Mouse (Mus musculus): Measurements from ENCODE around the gene Krt18.

The Krt18 gene

GRCm38 (mm10) chr15:102012260-102012765, 15.7 kb upstream of the Krt18 start:
- DNase-seq: no peak

DNA sequence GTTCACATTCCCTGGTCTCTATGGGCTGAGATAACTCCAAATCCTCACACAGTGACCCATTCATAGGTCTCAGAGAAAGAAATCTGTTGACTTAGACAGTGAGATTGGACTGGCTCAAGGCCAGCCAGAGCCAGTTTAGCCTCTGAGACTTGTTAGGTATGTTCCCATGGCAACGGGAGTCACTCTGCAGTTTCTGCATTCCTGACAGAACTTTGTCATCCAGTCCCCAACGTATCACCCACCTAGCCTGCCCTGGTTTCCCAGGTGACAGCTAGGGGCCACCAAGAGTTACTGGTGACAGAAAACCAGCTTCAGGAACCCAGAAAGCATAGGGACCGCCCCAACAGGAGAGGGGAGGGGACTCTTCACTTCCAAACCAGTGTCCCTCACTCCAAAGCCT, 14.3 kb upstream of the Krt18 start:
- peak in 1 of 2 experiments; percentile 66 for DNase-seq

DNA sequence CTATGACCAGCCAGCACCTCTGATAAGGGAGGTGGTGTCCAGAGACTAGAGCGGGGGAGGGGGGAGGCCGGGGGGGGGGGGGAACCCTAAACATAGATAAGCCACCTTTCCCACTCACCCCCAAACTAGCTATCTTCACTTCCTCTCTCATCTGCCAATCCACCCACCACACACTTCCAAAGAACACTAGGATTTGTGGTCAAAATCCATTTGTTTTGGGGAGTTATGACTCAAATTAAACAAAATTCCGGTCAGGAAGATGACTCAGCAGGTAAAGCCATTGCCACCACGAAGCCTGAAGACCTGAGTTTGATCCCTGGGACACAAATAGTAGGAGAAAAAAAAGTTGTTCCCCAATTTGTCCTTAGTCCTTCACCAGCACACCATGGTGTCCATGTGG, 13.1 kb upstream of the Krt18 start:
- DNase-seq: no peak

DNA sequence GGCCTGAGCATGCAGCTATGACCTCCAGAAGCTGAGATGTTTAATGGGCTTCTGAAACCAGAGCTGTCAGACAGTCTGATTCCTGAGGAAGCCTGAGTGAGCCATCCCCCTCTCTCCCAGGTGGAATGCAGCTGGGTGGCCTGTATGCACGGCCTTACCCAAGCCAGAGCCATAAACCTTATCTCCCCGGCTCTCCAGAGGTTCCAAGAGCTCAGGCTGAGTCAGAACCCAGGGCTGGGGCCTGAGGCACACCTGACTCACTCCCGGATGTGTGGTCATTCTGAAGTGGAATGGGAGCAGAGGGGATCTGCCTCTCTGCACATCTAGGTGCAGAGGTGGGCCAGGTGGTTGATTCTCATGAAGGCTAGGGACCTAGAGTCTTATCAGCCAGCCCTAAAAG, 11.9 kb upstream of the Krt18 start:
- peak in 1 of 2 experiments; percentile 28 for DNase-seq

DNA sequence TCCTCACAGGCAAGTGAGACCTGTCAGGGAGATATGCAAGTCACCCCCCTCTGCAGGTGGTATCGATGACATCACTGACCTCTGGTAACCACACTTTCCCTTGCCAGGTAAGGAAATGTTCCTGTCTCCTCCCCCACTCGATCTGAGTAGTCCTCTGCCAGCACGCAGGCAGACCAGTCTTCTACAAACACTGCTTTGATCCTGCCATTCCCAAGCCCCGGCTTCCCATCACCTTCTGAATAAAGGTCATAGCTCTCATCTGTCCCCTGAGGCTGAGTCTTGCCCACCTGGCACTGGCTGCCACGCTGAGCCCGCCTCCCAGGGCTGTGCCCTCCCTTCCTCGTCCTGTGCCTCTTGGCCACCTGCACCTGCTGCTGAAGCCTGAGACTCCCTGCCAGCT, 11.2 kb upstream of the Krt18 start:
- DNase-seq: peak in 1 of 2 experiments; percentile 62

DNA sequence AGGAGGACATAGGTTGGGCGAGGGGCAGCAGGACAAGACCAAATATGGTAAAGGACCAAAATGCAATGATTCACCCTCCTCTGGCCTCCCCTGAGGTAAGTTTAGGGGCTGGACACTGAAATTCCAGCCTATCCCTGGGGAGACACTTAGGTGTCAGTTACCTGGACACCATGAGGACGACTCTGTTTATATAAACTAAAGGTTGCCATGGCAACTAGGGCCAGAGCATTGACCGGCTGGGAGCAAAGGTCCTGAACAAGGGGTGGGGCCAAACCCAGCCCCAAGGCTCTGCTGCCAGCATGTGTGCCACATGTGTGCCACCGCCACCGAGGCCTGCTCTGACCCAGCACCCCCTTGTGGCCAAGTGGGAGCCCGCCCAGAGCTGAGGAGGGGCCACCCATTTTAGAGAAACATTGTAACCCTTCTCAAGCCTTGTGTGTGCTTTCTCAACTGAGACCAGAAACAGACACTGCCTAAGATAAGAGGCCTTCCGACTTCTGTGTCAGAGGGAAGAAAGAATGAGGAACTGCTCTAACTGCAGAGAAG, 10.0 kb upstream of the Krt18 start:
- peak; percentile 70 to 84 for DNase-seq

- DNase-seq: no peak
Measured at GRCm38 (mm10) chr15:102022481-102022880, 5.5 kb upstream of the Krt18 start.

GRCm38 (mm10) chr15:102023888-102024287, 4.1 kb upstream of the Krt18 start:
- no peak for DNase-seq

- DNase-seq: peak; percentile 50 to 70
Measured at GRCm38 (mm10) chr15:102025136-102025872, 2.7 kb upstream of the Krt18 start.

GRCm38 (mm10) chr15:102026430-102026829, 1.6 kb upstream of the Krt18 start:
- peak; percentile 24 to 38 for DNase-seq

GRCm38 (mm10) chr15:102034121-102035053, 6.4 kb downstream of the Krt18 start:
- DNase-seq: no peak

- no peak for DNase-seq
Measured at GRCm38 (mm10) chr15:102040277-102040676, 12.3 kb downstream of the Krt18 start.

DNA sequence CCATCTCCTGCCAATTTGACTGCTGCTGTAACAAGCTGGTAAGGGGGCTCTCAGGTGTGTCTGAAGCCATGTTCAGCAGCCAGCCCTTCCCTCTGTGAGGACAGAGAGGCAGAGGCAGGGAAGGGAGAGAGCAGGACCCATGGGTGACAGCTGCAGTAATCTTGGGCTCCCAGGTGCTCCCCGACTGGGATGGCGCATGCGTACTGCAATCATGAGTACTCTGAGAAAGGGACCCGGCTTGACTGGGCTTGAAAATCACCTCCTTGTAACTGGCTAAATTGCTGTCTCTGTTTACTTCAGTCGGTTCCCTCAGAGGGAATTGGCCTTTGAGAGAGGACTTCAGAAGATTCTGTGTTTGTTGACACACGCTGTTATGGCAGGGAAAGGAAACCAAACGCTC, 14.0 kb downstream of the Krt18 start:
- peak in 1 of 2 experiments; percentile 42 for DNase-seq

DNA sequence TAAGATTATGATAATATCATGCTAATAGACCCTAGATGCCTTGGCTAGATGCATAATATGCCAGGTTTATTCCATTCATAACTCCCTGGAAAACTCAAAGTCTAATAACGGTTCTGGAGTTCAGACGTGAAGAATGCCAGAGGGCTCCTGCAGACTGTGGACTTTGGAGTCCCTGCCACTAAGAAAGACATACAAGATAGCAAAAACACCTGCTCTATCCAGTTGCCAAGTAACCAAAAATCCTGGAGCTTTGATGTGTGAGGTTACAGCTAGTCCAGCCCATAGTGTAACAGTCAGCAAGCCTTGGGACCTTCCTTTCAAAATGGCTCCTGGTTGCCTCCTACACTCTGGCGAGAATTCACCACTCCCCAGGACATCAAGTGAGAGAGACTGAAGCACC, 16.8 kb downstream of the Krt18 start:
- DNase-seq: no peak

DNA sequence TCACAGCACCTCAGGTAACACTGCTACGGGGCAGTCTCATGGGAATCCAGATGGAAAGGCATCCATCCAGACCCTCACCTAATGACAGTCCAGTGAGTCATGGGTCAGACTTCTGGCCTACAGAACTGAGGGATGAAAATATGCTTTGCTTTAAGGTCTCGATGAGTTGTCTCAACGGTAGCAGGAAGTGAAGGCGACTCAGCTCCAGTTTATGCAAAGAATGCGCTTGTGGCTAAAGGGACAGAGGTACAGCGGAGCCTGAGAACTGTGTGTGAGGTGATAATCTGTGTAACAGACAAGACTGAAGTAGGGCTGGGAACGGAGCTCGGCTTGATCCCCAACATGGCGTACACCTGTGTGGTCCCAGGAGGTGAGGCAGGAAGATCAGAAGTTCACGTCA, 17.7 kb downstream of the Krt18 start:
- DNase-seq: no peak

- no peak for DNase-seq
Measured at GRCm38 (mm10) chr15:102048006-102048405, 20.0 kb downstream of the Krt18 start.

DNA sequence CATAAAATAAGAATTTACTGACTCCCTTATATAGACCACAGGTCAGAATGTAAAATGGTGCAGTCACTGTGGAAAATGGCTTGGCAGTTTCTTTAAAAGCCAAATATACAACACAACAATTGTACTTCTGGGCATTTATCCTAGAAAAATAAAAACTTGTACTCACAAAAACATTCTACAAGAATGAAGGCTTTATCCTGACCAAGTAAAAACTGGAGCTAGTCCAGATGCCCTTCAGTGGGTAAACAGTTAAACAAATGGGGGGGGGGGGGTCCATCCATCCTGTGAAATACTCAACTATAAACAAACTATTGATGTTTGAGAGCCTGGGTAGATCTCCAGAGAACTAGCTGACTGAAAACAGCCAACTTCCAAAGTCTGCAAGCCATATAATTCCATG, 21.9 kb downstream of the Krt18 start:
- no peak for DNase-seq

DNA sequence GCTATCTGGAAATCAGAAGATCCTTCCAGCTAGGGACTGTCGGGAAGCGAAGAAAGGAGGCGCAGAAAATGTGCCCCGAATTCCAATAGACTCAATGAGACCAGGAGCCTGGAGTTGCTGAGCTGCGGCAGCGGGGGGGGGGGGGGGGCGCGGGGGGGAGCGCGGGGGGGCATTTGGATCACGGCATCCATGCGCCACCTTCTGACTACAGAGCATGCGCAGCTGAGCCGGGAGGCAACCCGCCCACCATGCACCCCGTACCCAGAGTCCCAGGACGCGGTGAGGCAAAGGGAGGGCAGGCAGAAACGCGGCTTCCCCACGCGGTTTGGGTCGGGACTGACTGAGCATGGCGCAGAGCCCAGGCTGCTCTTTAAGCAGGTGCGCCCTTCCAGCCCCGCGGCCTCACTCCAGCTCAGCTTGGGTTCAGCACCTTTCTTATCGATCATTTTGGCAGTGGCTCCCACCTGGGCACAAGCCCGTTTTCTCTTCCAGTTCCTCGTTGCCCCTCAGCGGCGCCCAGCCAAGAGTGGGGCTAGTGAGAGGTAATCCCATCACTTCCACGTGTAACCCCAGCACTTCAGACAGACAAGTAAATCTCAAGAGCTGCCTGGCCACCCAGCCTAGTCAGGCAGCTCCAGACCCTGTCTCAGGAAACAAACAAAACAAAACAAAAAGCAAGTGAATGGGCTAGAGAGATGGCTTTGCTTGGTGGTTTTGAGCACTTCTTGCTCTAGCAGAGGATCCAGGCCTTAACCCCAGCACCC, 24.1 kb downstream of the Krt18 start:
- peak; percentile 76 to 83 for DNase-seq

- DNase-seq: no peak
Measured at GRCm38 (mm10) chr15:102056495-102057174, 28.7 kb downstream of the Krt18 start.

- peak; percentile 96 to 97 for DNase-seq
Measured at GRCm38 (mm10) chr15:102065661-102066325, 37.8 kb downstream of the Krt18 start.

Measured in kidney, postnatal 4 days (tissue).